Mouse (Mus musculus): ENCODE measurements around the gene Gbgt1. TPM values are rescaled to one million over a fixed set of nuclear protein-coding genes. Genes with fewer than 3 reads are reported as not detected.
"Not testable (repeated sequence)": the region's sequence is repeated elsewhere in the genome, so short reads cannot be mapped to it uniquely, and the experiment has no call there.

Gene Gbgt1
- polyA plus RNA-seq, 1 experiment from 2014 or later = 0.22 TPM

- WGBS = 53% methylated on average over 18 of the region's 18 CpGs
- Histone ChIP-seq H3K9ac (ENCODE audit: low read length) (peak overlapping the region; percentile 94), H3K36me3 (ENCODE audit: control insufficient read depth, insufficient read depth, low read length) (peaks cover 32% of the 10 kb centered on the region), H3K4me2 (ENCODE audit: low read length) (peak overlapping the region; percentile 68), H3K4me3 (ENCODE audit: low read depth, low read length) (peak overlapping the region; percentile 91), H3K9me3 (replicated peaks; ENCODE audit: control insufficient read depth, low read length) (no peaks in the 10 kb centered on the region; the same call in 1 of the 2 replicates), H3K27me3 (replicated peaks; ENCODE audit: control insufficient read depth, insufficient read depth, low read length) (0 out of 2 replicates have a peak, but pooled peaks cover 5% of the 10 kb centered on the region), H3K4me1 (ENCODE audit: control insufficient read depth, insufficient read depth, low read length) (peaks cover 15% of the 10 kb centered on the region; the same call in 1 of the 2 replicates), H3K27ac (ENCODE audit: low read depth, low read length) (no peak overlapping the region)
- DNase-seq (ENCODE audit: low spot score) = no peak
- no peak for ATAC-seq
Measured at GRCm38 (mm10) chr2:28468486-28469225, 28.0 kb upstream of the Gbgt1 start.

DNA sequence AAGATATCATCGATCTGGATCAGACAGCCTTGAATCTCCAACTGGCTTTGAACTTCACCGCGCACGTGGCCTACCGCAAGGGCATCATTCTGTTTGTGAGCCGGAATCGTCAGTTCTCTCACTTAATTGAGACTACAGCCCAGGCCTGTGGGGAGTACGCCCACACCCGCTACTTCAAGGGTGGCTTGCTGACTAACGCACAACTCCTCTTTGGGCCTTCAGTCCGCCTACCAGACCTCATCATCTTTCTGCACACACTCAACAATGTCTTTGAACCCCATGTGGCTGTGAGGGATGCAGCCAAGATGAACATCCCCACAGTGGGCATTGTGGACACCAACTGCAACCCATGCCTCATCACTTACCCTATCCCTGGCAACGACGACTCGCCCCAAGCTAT is 27.2 kb upstream of the Gbgt1 start:
- H3K36me3 ChIP-seq (ENCODE audit: control insufficient read depth, insufficient read depth, low read length) = peaks cover 32% of the 10 kb centered on the region
- H3K9ac ChIP-seq (ENCODE audit: low read length) = no peak overlapping the region
- ATAC-seq (no peak), DNase-seq (ENCODE audit: low spot score) (no peak)
- H3K27me3 ChIP-seq (replicated peaks; ENCODE audit: control insufficient read depth, insufficient read depth, low read length) = 0 out of 2 replicates have a peak, but pooled peaks cover 5% of the 10 kb centered on the region
- WGBS = 97% methylated on average over 14 of the region's 14 CpGs
- no peaks in the 10 kb centered on the region; the same call in 1 of the 2 replicates for H3K9me3 ChIP-seq (replicated peaks; ENCODE audit: control insufficient read depth, low read length)
- no peak overlapping the region for H3K4me2 ChIP-seq (ENCODE audit: low read length)
- H3K4me1 ChIP-seq (ENCODE audit: control insufficient read depth, insufficient read depth, low read length) = peaks cover 15% of the 10 kb centered on the region; the same call in 1 of the 2 replicates
- H3K4me3 ChIP-seq (ENCODE audit: low read depth, low read length) = no peak overlapping the region
- H3K27ac ChIP-seq (ENCODE audit: low read depth, low read length) = no peak overlapping the region

DNA sequence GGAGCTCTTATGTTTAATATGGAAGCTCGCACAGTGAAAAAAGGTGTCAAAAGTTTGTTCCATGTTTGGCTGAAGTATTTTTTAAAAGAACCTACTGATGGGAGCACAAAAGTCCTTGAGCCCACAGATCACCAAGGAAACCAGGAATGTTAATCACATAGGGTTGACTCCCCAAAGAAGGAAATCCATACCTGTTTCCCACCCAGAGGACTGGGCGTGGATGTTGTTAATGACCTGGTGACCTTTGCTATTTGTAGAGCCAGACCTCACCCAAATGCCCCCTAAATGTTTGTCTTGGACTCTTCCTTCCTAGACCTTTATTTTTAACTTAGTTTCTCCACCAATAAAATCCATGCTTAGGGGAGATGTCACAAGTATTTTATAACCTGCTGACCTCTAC is 26.1 kb upstream of the Gbgt1 start:
- Histone ChIP-seq H3K4me2 (ENCODE audit: low read length) (no peak overlapping the region), H3K36me3 (ENCODE audit: control insufficient read depth, insufficient read depth, low read length) (peaks cover 32% of the 10 kb centered on the region), H3K27ac (ENCODE audit: low read depth, low read length) (no peak overlapping the region), H3K9ac (ENCODE audit: low read length) (no peak overlapping the region), H3K27me3 (replicated peaks; ENCODE audit: control insufficient read depth, insufficient read depth, low read length) (no peaks in the 10 kb centered on the region), H3K9me3 (replicated peaks; ENCODE audit: control insufficient read depth, low read length) (no peaks in the 10 kb centered on the region; the same call in 1 of the 2 replicates), H3K4me1 (ENCODE audit: control insufficient read depth, insufficient read depth, low read length) (peaks cover 15% of the 10 kb centered on the region; the same call in 1 of the 2 replicates), H3K4me3 (ENCODE audit: low read depth, low read length) (no peak overlapping the region)
- 92% methylated on average over 2 of the region's 2 CpGs for WGBS
- DNase-seq (ENCODE audit: low spot score) (no peak), ATAC-seq (no peak)

GRCm38 (mm10) chr2:28472011-28472410 is 24.7 kb upstream of the Gbgt1 start:
- WGBS = 89% methylated on average over 8 of the region's 8 CpGs
- not testable (repeated sequence) for H3K9ac ChIP-seq (ENCODE audit: low read length); H3K4me2 ChIP-seq (ENCODE audit: low read length); ATAC-seq; H3K4me3 ChIP-seq (ENCODE audit: low read depth, low read length); H3K4me1 ChIP-seq (ENCODE audit: control insufficient read depth, insufficient read depth, low read length); H3K27me3 ChIP-seq (replicated peaks; ENCODE audit: control insufficient read depth, insufficient read depth, low read length); H3K9me3 ChIP-seq (replicated peaks; ENCODE audit: control insufficient read depth, low read length); H3K27ac ChIP-seq (ENCODE audit: low read depth, low read length); DNase-seq (ENCODE audit: low spot score)
- peaks cover 32% of the 10 kb centered on the region for H3K36me3 ChIP-seq (ENCODE audit: control insufficient read depth, insufficient read depth, low read length)

DNA sequence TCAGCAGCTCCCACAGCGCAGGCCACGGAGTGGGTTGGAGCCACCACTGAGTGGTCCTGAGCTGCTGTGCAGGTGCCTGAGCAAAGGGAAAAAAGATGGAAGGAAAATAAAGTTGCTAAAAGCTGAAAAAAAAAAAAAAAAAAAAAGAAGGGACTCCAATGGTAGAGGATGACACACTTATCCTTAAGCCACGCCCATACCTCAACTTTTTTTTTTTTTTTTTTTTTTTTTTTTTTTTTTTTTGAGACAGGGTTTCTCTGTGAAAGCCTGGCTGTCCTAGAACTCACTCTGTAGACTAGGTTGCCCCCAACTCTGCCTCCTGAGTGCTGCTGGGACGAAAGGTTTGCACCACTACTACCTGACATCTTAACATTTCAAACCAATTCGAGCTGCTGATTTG is 18.7 kb upstream of the Gbgt1 start:
- H3K27ac ChIP-seq (ENCODE audit: low read depth, low read length); H3K4me2 ChIP-seq (ENCODE audit: low read length); H3K4me1 ChIP-seq (ENCODE audit: control insufficient read depth, insufficient read depth, low read length); ATAC-seq; DNase-seq (ENCODE audit: low spot score); H3K9me3 ChIP-seq (replicated peaks; ENCODE audit: control insufficient read depth, low read length); H3K27me3 ChIP-seq (replicated peaks; ENCODE audit: control insufficient read depth, insufficient read depth, low read length); H3K9ac ChIP-seq (ENCODE audit: low read length); H3K4me3 ChIP-seq (ENCODE audit: low read depth, low read length); H3K36me3 ChIP-seq (ENCODE audit: control insufficient read depth, insufficient read depth, low read length): not testable (repeated sequence)
- WGBS = 87% methylated on average over 5 of the region's 5 CpGs

GRCm38 (mm10) chr2:28479208-28480204 is 17.2 kb upstream of the Gbgt1 start:
- WGBS = 84% methylated on average over 20 of the region's 20 CpGs
- no peak for ATAC-seq
- H3K9ac ChIP-seq (ENCODE audit: low read length) = no peak overlapping the region
- H3K27ac ChIP-seq (ENCODE audit: low read depth, low read length) = no peak overlapping the region
- no peak for DNase-seq (ENCODE audit: low spot score)
- no peaks in the 10 kb centered on the region for H3K9me3 ChIP-seq (replicated peaks; ENCODE audit: control insufficient read depth, low read length)
- no peaks in the 10 kb centered on the region for H3K36me3 ChIP-seq (ENCODE audit: control insufficient read depth, insufficient read depth, low read length)
- H3K27me3 ChIP-seq (replicated peaks; ENCODE audit: control insufficient read depth, insufficient read depth, low read length) = no peaks in the 10 kb centered on the region
- H3K4me1 ChIP-seq (ENCODE audit: control insufficient read depth, insufficient read depth, low read length) = no peaks in the 10 kb centered on the region
- H3K4me3 ChIP-seq (ENCODE audit: low read depth, low read length) = no peak overlapping the region
- H3K4me2 ChIP-seq (ENCODE audit: low read length) = no peak overlapping the region

GRCm38 (mm10) chr2:28483861-28484260 is 12.8 kb upstream of the Gbgt1 start:
- no peak for ATAC-seq
- no peak overlapping the region for H3K4me3 ChIP-seq (ENCODE audit: low read depth, low read length)
- DNase-seq (ENCODE audit: low spot score) = no peak
- H3K36me3 ChIP-seq (ENCODE audit: control insufficient read depth, insufficient read depth, low read length) = no peaks in the 10 kb centered on the region
- no peak overlapping the region for H3K9ac ChIP-seq (ENCODE audit: low read length)
- no peaks in the 10 kb centered on the region for H3K4me1 ChIP-seq (ENCODE audit: control insufficient read depth, insufficient read depth, low read length)
- no peaks in the 10 kb centered on the region for H3K9me3 ChIP-seq (replicated peaks; ENCODE audit: control insufficient read depth, low read length)
- no peak overlapping the region for H3K27ac ChIP-seq (ENCODE audit: low read depth, low read length)
- no peak overlapping the region for H3K4me2 ChIP-seq (ENCODE audit: low read length)
- H3K27me3 ChIP-seq (replicated peaks; ENCODE audit: control insufficient read depth, insufficient read depth, low read length) = no peaks in the 10 kb centered on the region
- 76% methylated on average over 2 of the region's 2 CpGs for WGBS

GRCm38 (mm10) chr2:28494521-28494920 is 2.2 kb upstream of the Gbgt1 start:
- 90% methylated on average over 2 of the region's 2 CpGs for WGBS
- no peak for ATAC-seq

More at GRCm38 (mm10) chr2:28494521-28494920, 2.2 kb upstream of the Gbgt1 start:
- DNase-seq (ENCODE audit: low spot score) = no peak
- H3K4me3 ChIP-seq (ENCODE audit: low read depth, low read length) = no peak overlapping the region
- H3K9ac ChIP-seq (ENCODE audit: low read length) = no peak overlapping the region
- H3K9me3 ChIP-seq (replicated peaks; ENCODE audit: control insufficient read depth, low read length) = no peaks in the 10 kb centered on the region
- H3K4me2 ChIP-seq (ENCODE audit: low read length) = no peak overlapping the region
- no peaks in the 10 kb centered on the region for H3K27me3 ChIP-seq (replicated peaks; ENCODE audit: control insufficient read depth, insufficient read depth, low read length)
- no peaks in the 10 kb centered on the region for H3K4me1 ChIP-seq (ENCODE audit: control insufficient read depth, insufficient read depth, low read length)
- no peaks in the 10 kb centered on the region for H3K36me3 ChIP-seq (ENCODE audit: control insufficient read depth, insufficient read depth, low read length)
- no peak overlapping the region for H3K27ac ChIP-seq (ENCODE audit: low read depth, low read length)

Measured in forebrain, embryonic 14.5 days (tissue).